Mouse (Mus musculus) frontal cortex, postnatal 36 days (tissue): ENCODE data around the gene Acvr1b.

Experiments
- DNase-seq, 2 experiments: peaks; one replicate each; pipeline ENCODE4 v3.0.0; 2022; ENCODE audit warnings: low spot score in 2 of 2

Acvr1b gene

GRCm38 (mm10) chr15:101197497-101198179 lies 23.8 kb downstream of the Acvr1b start:
- no peak for DNase-seq

DNA sequence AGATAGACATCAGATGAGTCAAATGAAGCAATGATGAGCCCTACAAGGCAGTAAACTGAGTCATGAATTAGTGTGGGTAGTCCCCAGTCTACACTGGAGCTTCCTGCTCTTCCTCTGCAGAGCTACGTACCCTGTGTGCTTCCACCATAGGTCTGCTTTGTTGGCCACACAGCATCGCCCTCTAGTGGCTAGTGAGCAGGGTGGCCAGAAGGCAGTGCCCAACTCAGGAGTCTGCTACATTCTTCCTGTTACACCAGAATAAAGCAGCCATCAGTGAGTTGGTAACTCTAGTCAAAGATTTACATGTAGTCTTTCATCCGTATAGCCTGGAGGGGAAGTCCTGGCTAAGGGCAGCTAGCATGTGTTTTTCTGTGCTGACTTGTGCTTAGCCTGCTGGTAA lies 24.4 kb downstream of the Acvr1b start:
- DNase-seq = peak; percentile 55 to 66

- DNase-seq = no peak
These were observed 25.0 kb downstream of the Acvr1b start for GRCm38 (mm10) chr15:101198850-101199249.

GRCm38 (mm10) chr15:101200777-101201295 lies 27.0 kb downstream of the Acvr1b start:
- DNase-seq = no peak

- DNase-seq = no peak
These were observed 27.5 kb downstream of the Acvr1b start for GRCm38 (mm10) chr15:101201414-101201813.

GRCm38 (mm10) chr15:101203673-101204072 lies 29.8 kb downstream of the Acvr1b start:
- DNase-seq = no peak

DNA sequence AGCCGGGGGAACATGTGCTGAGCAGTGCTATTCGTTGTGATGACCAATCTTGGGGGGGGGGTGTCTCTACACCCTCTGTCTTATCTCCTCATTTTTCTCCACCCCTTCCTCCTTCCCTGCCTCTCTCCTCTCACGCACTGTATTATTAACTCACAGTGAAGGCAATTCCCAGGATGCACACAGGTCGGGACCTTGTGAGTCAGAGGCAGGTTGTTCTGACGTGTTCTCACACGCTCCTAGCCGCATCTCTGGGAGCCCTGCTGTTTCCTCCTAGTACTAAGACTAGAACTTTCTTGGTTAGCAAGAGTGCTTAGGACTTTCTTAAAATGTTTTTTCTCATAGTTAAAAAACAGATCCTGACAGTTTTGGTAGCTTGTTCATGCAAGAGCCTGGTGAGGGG lies 30.9 kb downstream of the Acvr1b start:
- DNase-seq = no peak

DNA sequence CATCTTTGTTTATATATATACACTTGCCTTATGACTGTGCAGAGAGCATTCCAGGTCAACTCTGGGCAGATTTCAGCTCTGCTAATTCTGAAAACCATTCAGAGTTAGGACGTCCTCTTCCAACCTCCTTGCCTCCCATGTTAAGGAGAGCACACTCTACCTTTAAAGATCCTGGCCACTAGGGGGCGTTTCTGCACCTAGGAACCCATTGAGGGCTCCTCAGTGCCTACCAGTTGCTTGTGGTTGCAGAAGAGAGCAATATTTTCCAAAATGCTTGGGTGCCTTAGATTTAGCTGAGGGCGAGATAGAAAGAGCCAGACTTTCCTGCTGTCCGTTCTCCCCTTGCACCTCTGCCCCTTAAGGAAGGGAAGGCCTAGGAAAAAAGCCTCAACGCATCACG lies 36.4 kb downstream of the Acvr1b start:
- no peak for DNase-seq

DNA sequence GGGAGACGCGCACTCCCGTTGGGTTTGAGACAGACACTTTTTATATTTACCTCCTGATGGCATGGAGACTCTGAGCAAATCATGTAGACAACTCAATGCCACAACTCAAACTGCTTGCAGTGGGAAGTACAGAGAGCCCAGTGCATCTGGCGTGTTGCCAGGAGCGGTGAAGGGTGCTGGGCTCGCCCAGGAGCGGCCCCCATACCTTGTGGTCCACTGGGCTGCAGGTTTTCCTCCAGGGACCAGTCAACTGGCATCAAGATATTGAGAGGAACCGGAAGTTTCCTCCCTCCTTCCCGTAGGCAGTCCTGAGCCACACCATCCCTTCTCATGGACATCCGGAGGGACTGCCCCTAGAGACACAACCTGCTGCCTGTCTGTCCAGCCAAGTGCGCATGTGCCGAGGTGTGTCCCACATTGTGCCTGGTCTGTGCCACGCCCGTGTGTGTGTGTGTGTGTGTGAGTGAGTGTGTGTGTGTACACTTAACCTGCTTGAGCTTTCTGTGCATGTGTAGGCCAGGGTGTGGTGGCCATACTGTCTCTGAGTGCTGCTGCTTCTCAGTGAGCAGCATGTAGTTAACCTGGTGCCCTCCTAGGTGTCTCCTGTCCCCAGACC lies 37.2 kb downstream of the Acvr1b start:
- DNase-seq = no peak

GRCm38 (mm10) chr15:101212435-101212834 lies 38.6 kb downstream of the Acvr1b start:
- no peak for DNase-seq

DNA sequence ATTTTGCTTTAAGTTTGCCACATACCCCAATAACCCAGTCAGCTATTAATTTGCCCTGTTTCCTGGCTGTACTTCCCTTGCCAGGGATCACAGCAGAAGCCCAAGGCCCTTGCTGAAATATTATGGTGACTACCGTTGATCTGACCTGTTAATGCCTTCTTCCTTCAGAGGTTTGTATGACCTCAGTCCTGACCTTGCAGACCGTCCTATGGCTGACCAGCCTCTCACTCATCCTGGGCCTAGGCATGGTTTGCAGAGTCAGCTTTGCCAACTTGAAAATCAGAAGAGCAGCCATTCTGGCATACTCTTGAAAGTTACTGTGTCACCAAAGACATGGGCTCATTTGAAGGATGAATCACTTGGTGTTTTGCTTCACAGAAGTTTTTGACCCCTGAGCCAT lies 41.3 kb downstream of the Acvr1b start:
- no peak for DNase-seq

DNA sequence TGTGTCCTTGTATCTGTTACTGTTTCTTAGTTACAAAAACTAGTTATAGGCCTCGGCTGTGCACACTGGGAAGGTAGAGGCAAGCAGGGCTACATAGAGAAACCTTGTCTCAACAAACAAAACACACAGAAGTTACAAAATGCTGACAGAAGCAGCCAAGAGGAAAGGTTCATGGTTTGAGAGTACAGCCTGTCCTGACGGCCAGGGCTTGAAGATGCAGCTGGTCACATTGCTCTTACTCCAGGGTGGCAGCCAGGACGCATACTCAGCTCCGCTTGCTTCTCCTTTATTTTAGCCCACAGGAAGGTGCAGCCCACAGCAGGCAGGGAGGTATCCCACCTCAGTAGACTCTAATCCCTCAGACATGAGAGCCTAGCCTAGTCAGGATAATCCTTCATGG lies 42.2 kb downstream of the Acvr1b start:
- DNase-seq = no peak

DNA sequence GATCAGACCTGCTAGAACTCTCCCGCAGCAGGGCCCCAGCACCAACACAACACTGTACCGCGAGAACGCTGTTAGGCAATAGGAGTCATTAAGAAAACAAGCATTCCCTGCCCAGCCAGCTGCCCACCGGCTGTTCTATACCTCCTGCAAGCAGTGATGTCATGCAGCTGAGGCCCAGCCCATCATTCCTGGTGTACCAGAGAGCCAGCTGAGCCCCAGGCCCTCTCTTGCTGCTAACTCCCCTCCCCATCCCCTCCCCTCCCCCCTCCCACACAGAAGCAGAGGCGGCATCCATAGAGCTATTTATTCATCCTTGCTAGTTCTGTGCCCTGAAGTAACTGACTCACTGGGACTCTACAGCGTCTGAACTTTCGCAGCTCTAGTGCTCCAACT lies 47.0 kb downstream of the Acvr1b start:
- no peak for DNase-seq

- peak; percentile 92 to 94 for DNase-seq
These were observed 47.6 kb downstream of the Acvr1b start for GRCm38 (mm10) chr15:101221298-101222104.

DNA sequence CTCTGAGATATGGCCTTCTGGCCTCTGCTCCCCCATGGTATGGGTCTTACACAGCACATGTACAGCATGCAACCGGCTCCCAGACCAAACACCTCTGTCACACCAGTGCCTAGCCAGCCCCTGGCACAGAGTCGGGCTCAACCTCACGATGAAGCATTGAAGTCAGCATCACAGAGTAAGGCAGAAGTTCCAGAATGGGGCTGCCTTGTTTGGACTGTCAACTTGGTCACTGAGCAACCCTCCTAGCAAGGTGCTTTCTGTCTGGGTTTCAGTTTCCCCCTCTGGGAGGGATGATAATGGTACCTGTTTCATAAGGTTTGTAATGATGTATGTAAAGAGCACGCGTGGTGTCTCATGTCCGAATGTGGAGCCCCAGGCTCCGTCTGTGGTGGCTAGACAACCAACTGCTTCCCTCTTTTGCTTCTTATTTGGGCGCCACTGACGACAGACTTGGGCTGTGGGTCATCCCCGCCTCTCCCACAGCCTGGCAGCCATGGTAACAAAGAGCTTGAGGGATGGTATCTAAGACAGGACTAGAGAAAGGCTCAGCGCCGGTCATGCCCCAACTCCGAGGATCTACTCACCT lies 49.1 kb downstream of the Acvr1b start:
- DNase-seq = peak in 1 of 2 experiments; percentile 64

- no peak for DNase-seq
These were observed 49.7 kb downstream of the Acvr1b start for GRCm38 (mm10) chr15:101223596-101223995.

DNA sequence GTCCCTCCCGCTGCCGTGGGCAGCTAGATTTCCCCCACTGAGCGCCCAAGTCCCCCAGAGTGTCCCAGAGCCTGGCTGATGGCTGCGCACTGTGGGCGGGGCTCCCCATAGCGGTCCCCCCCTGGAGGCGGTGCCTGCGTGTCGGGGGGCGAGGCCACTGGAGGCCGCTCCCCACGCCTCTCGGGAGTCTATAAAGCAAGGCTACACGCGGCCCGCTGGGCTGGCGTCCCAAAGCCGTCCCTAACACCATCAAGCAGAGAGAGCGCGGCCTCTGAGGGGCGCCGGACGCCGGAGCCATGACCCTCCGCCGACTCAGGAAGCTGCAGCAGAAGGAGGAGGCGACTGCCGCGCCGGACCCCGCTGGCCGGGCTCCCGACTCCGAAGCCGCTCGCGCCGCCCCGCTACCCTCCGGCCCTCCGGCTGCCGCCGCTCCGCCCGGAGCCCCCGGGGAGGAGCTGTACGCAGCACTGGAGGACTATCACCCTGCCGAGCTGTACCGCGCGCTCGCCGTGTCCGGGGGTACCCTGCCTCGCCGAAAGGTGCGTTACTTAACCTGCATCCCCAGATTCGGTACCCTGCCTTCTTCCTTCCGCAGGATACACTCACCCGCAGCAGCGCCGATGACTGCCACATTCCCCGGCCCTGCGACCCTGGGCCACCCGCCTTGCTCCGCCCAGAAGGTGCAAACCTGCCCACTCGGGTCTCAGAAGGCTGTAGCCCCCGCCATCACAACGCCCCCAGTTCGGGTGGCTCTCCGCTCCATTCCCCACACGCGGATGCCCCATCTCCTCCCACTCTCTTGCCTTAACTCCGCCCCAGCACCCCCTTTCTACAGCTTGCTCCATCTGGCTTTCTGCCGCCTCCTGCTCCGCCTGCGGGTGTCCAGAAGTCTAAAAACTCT lies 50.4 kb downstream of the Acvr1b start, which contains the start of gene Grasp:
Grasp (plus strand) TSS at position 183 of the 901 bp plus-strand sequence.
- DNase-seq = peak; percentile 89 to 90

DNA sequence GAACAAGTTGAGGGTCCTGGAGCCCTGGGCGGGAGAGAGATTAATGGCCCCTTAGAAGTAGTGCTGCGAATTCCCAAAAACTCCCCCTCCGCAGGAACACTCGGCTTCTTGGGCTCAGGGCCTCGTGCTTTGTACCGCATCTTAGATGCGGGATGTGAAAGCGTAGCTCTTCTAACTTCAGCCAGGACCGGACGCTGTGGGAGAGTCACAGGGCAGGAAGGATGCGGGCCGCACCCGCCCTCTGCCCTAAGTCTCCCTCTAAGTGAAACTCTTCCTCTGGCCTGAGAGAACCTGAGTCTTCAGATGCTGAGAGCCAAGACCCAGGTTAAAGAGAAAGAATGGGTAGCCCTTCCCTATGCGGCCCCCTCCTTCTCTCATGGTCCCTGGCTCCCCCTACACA lies 51.1 kb downstream of the Acvr1b start:
- no peak for DNase-seq

GRCm38 (mm10) chr15:101227971-101228370 lies 54.1 kb downstream of the Acvr1b start:
- no peak for DNase-seq

GRCm38 (mm10) chr15:101228866-101229590 lies 55.2 kb downstream of the Acvr1b start:
- no peak for DNase-seq
